Mouse (Mus musculus): ENCODE measurements around the gene Camta1.

The Camta1 gene

GRCm38 (mm10) chr4:150868161-150868560, 993.5 kb downstream of the Camta1 start:
- no peak for DNase-seq (ENCODE audit: low read depth, low spot score)
